Mouse (Mus musculus) C2C12 (cell line): ENCODE measurements at regions not wholly inside any gene's neighbourhood (a gene's known extent, or its start where the extent isn't known, plus 50 kb on each side); places are given as distances from the start of the nearest gene placed in this dataset.
"Not testable (repeated sequence)": the region's sequence is repeated elsewhere in the genome, so short reads cannot be mapped to it uniquely, and the experiment has no call there.

Experiments used
- CTCF ChIP-seq: IDR thresholded peaks from one replicate; pipeline ENCODE4 v1.5.1; 2011; ENCODE audit not compliant: control insufficient read depth, insufficient read depth, insufficient read length
- MYOG ChIP-seq: IDR thresholded peaks from one replicate; pipeline ENCODE4 v1.6.1; 2011; ENCODE audit not compliant: control insufficient read depth, insufficient read length; ENCODE audit errors: extremely low read depth
- USF1 ChIP-seq: IDR thresholded peaks from one replicate; pipeline ENCODE4 v1.6.1; 2011; ENCODE audit warnings: low read depth, mild to moderate bottlenecking, control low read depth, moderate library complexity

DNA sequence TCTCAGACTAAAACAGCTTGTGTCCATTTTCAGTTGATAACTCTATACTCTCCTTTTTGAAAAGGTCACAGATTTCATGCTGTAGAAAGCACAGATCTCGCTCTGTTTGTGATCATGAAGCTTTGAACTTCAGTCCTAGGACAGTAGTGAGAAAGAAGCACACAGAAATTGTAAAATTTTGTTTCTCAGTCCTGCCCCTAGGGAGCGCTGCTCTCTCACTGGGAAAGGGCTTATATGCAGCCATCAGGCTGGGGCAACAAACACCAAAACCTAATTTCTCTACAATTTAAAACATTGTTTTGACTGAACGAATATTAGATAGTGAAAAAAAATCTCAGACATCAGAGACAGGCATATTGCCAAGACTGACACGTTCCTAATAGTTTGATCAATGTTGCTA, 534.7 kb upstream of the Olfr1507 start:
- not testable (repeated sequence) for TF ChIP-seq CTCF, USF1, MYOG
